Mouse (Mus musculus): ENCODE measurements around the gene Fgl2. TPM values are rescaled to one million over a fixed set of nuclear protein-coding genes. Genes with fewer than 3 reads are reported as not detected.

The Fgl2 gene
- polyA plus RNA-seq, 1 experiment from 2014 or later = 0.66 TPM

GRCm38 (mm10) chr5:21414116-21414820, 41.8 kb downstream of the Fgl2 start:
- H3K27ac ChIP-seq = no peak overlapping the region
- no peaks in the 10 kb centered on the region for H3K36me3 ChIP-seq
- H3K4me1 ChIP-seq (replicated peaks) = no peaks in the 10 kb centered on the region
- no peaks in the 10 kb centered on the region for H3K9me3 ChIP-seq
- H3K9ac ChIP-seq (replicated peaks) = no peak overlapping the region
- no peak overlapping the region for H3K4me3 ChIP-seq (replicated peaks)
- H3K27me3 ChIP-seq = no peaks in the 10 kb centered on the region; the same call in 1 of the 2 replicates
- no peak overlapping the region for H3K4me2 ChIP-seq
- 85% methylated on average over 1 of the region's 1 CpGs for WGBS
- ATAC-seq (ENCODE audit: insufficient number of reproducible peaks, insufficient read depth, low FRiP score, low TSS enrichment, low read depth) = no peak

GRCm38 (mm10) chr5:21418613-21419012, 46.2 kb downstream of the Fgl2 start:
- Histone ChIP-seq H3K27me3 (no peaks in the 10 kb centered on the region; the same call in 1 of the 2 replicates), H3K4me1 (replicated peaks) (no peaks in the 10 kb centered on the region), H3K9ac (replicated peaks) (no peak overlapping the region), H3K9me3 (no peaks in the 10 kb centered on the region), H3K4me2 (no peak overlapping the region), H3K4me3 (replicated peaks) (no peak overlapping the region), H3K36me3 (no peaks in the 10 kb centered on the region), H3K27ac (no peak overlapping the region)
- no peak for ATAC-seq (ENCODE audit: insufficient number of reproducible peaks, insufficient read depth, low FRiP score, low TSS enrichment, low read depth)
- WGBS = 80% methylated on average over 4 of the region's 4 CpGs

- WGBS = 53% methylated on average over 1 of the region's 1 CpGs
- H3K4me2 ChIP-seq = no peak overlapping the region
- no peak overlapping the region for H3K9ac ChIP-seq (replicated peaks)
- no peak overlapping the region for H3K27ac ChIP-seq
- H3K4me3 ChIP-seq (replicated peaks) = no peak overlapping the region
- H3K27me3 ChIP-seq = no peaks in the 10 kb centered on the region; the same call in 1 of the 2 replicates
- peaks cover 3% of the 10 kb centered on the region for H3K4me1 ChIP-seq (replicated peaks)
- no peak for ATAC-seq (ENCODE audit: insufficient number of reproducible peaks, insufficient read depth, low FRiP score, low TSS enrichment, low read depth)
- H3K36me3 ChIP-seq = no peaks in the 10 kb centered on the region
- no peaks in the 10 kb centered on the region for H3K9me3 ChIP-seq
Measured at GRCm38 (mm10) chr5:21420609-21421008, 48.2 kb downstream of the Fgl2 start.

GRCm38 (mm10) chr5:21424614-21425602, 52.5 kb downstream of the Fgl2 start, which contains the start of the genes Ccdc146 and Fam185a:
Gene Ccdc146, minus strand, starts transcription at chr5:21424677.
Gene Fam185a, plus strand, starts transcription at chr5:21424958.
- peak within 1 kb of the TSS; percentile 79 for H3K4me3 ChIP-seq (replicated peaks)
- H3K4me2 ChIP-seq = peak within 1 kb of the TSS; percentile 97
- H3K9me3 ChIP-seq = no peaks in the 10 kb centered on the region
- H3K27ac ChIP-seq = no peak within 1 kb of the TSS
- under 1% methylated on average over 68 of the region's 68 CpGs for WGBS
- peak; percentile 100 for ATAC-seq (ENCODE audit: insufficient number of reproducible peaks, insufficient read depth, low FRiP score, low TSS enrichment, low read depth)
- H3K4me1 ChIP-seq (replicated peaks) = peaks cover 14% of the 10 kb centered on the region
- no peaks in the 10 kb centered on the region for H3K36me3 ChIP-seq
- H3K27me3 ChIP-seq = 0 out of 2 replicates have a peak, but pooled peaks cover 5% of the 10 kb centered on the region
- peak within 1 kb of the TSS; percentile 75 for H3K9ac ChIP-seq (replicated peaks)

DNA sequence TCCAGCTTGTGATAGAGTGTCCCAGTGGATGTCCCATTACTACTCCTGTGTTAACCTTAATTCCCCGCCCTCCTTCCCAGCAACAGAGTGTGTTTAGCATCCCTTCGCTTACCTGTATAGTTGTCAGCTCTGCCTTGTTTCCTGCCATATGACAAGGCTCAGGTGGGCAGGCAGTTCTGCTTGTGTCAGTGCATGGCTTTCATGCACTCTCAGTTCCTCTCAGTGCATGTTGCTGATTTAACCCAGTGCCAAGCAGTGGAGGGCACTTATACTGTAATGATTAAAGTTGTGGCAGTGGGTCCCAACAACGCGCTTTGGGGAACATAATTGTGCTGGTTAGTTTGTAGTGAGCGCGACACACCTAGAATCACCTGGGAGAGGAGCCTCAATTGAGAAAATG, 54.2 kb downstream of the Fgl2 start:
- H3K9me3 ChIP-seq = no peaks in the 10 kb centered on the region
- no peaks in the 10 kb centered on the region for H3K36me3 ChIP-seq
- H3K4me1 ChIP-seq (replicated peaks) = peaks cover 14% of the 10 kb centered on the region
- H3K4me2 ChIP-seq = no peak overlapping the region
- H3K27me3 ChIP-seq = 0 out of 2 replicates have a peak, but pooled peaks cover 5% of the 10 kb centered on the region
- H3K9ac ChIP-seq (replicated peaks) = no peak overlapping the region
- no peak for ATAC-seq (ENCODE audit: insufficient number of reproducible peaks, insufficient read depth, low FRiP score, low TSS enrichment, low read depth)
- 97% methylated on average over 6 of the region's 6 CpGs for WGBS
- no peak overlapping the region for H3K27ac ChIP-seq
- H3K4me3 ChIP-seq (replicated peaks) = no peak overlapping the region

Other genes starting within 250 kb of the Fgl2 start
- 3.8 and 4.9 TPM in 2 replicates for gene Gsap, start 186.4 kb upstream of the Fgl2 start, polyA plus RNA-seq (2016; fragmentation: Nextera tagmentation; extraction: Ambion mirVana)
- 0.06 TPM in 1 of 2 replicates, not detected in the other for gene Ccdc146, start 52.0 kb downstream of the Fgl2 start, polyA plus RNA-seq (2016; fragmentation: Nextera tagmentation; extraction: Ambion mirVana)
- gene Fam185a, start 52.3 kb downstream of the Fgl2 start, polyA plus RNA-seq (2016; fragmentation: Nextera tagmentation; extraction: Ambion mirVana) = 5.5 and 5.7 TPM in 2 replicates
- gene Lrrc17, start 170.9 kb downstream of the Fgl2 start, polyA plus RNA-seq (2016; fragmentation: Nextera tagmentation; extraction: Ambion mirVana) = 51.3 and 61.0 TPM in 2 replicates

Measured in limb, embryonic 12.5 days (tissue).